Mouse (Mus musculus): ENCODE data around the gene Ptpn12. TPM values are rescaled to one million over a fixed set of nuclear protein-coding genes. Genes with fewer than 3 reads are reported as not detected.
"Not testable (repeated sequence)": the region's sequence is repeated elsewhere in the genome, so short reads cannot be mapped to it uniquely, and the experiment has no call there.

The Ptpn12 gene
- polyA plus RNA-seq, 1 experiment from 2014 or later = 23.6 TPM

DNA sequence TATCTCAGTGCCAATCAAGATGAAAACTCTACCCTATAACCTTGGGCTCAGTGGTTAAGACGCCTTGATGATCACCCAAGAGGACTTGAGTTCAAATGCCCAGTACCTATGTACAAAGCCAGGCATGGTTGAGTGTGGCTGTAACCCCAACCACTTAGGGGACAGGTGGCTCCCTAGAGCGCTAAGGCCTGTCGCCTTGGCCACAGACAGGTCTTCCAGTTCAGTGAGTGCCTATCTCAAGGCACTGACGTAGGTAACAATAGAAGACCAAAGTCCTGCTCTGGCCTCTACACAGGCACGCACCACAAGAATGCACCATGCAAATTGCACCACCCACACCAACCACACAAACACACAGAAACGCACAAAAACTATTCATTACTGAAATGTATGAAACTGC is 108.8 kb downstream of the Ptpn12 start:
- no peaks in the 10 kb centered on the region for H3K9me3 ChIP-seq
- H3K27ac ChIP-seq = no peak overlapping the region
- 91% methylated on average over 6 of the region's 6 CpGs for WGBS
- H3K36me3 ChIP-seq = no peaks in the 10 kb centered on the region
- H3K9ac ChIP-seq = no peak overlapping the region
- peaks cover 28% of the 10 kb centered on the region for H3K4me1 ChIP-seq
- ATAC-seq (ENCODE audit: low FRiP score, low read depth) = no peak
- no peaks in the 10 kb centered on the region for H3K27me3 ChIP-seq
- H3K4me2 ChIP-seq (replicated peaks) = no peak overlapping the region
- no peak overlapping the region for H3K4me3 ChIP-seq

DNA sequence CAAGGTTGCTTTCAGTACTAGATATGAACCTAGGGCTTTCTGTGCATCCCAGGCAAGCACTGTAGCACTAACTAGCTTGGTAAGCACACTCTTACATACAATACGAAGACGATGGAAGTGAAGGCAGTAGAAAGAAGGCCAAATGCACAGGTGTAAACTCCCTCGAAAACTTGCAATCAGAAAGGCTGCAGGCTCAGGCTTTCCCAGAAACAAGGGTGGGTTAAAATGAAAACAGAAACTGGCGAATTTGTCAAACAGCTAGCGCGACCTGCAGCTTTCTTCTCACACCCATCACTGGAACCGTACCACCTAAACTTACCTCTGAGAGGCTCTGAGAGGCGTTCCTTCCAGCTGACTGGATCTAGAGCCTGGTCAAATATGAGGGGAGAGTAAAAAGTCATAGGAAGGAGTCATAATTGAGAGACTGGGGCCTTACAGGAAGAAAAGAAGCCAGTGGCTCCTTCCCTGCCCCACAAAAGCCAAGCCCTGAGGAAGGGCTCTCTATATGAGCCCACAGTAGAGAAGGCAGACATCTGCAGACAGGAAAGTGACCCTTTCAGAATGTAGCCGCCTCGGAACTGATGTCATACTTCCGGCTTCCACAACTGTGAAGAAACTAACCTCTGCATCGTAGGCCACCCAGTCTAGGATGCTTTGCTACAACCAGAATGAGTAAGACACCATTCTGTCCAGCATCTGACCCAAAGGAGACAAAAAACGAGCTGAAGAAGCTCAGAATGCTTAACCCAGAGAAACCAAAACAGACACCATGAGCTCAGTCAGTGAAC is 110.6 kb downstream of the Ptpn12 start:
- WGBS = 75% methylated on average over 13 of the region's 13 CpGs
- peaks cover 5% of the 10 kb centered on the region; the same call in 1 of the 2 replicates for H3K36me3 ChIP-seq
- no peaks in the 10 kb centered on the region for H3K9me3 ChIP-seq
- H3K4me2 ChIP-seq (replicated peaks) = no peak overlapping the region
- H3K4me3 ChIP-seq = no peak overlapping the region
- H3K27ac ChIP-seq = peak overlapping the region; percentile 48; the same call in 1 of the 2 replicates
- no peak overlapping the region; the same call in 1 of the 2 replicates for H3K9ac ChIP-seq
- no peaks in the 10 kb centered on the region for H3K27me3 ChIP-seq
- H3K4me1 ChIP-seq = peaks cover 30% of the 10 kb centered on the region
- ATAC-seq (ENCODE audit: low FRiP score, low read depth) = no peak

DNA sequence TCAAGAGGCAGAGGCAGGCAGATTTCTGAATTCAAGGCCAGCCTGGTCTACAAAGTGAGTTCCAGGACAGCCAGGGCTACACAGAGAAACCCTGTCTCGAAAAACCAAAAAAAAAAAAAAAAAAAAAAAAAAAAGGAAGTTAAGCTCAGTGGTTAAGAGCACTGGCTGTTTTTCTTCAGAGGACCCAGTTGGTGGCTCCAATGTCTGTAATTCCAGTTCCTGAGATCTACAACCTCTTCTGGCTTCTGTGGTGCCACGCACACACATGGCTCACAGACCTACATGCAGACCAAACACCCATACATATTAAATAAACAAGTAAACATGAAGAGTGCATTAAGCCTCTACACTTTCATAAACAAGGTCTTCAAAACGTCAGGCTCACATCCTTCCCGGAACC is 111.9 kb downstream of the Ptpn12 start:
- not testable (repeated sequence) for H3K9me3 ChIP-seq; H3K4me3 ChIP-seq; H3K27ac ChIP-seq; H3K36me3 ChIP-seq; ATAC-seq (ENCODE audit: low FRiP score, low read depth); H3K9ac ChIP-seq; H3K4me2 ChIP-seq (replicated peaks); H3K27me3 ChIP-seq
- 85% methylated on average over 3 of the region's 4 CpGs for WGBS
- peaks cover 19% of the 10 kb centered on the region for H3K4me1 ChIP-seq

DNA sequence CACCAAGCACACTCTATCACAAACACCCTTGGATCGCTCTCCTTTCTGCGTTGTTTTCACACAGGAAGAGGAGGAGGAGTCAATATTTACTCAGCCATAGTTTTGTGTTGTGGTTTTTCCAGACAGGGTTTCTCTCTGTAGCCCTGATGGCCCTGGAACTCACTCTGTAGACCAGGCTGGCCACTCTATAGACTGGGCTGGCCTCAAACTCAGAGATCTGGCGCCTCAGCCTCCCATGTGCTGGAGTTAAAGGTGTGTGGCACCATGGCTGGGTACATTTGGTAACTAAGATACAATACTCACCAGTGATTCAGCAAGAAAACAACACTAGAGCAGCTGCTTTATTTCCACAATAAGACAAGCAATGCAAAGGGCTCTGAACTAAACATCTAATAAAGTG is 113.2 kb downstream of the Ptpn12 start:
- Histone ChIP-seq H3K36me3 (peaks cover 7% of the 10 kb centered on the region; the same call in 1 of the 2 replicates), H3K4me1 (peaks cover 17% of the 10 kb centered on the region), H3K9me3 (no peaks in the 10 kb centered on the region), H3K4me2 (replicated peaks) (no peak overlapping the region), H3K4me3 (no peak overlapping the region), H3K27me3 (no peaks in the 10 kb centered on the region), H3K27ac (no peak overlapping the region), H3K9ac (no peak overlapping the region)
- WGBS = 92% methylated on average over 3 of the region's 3 CpGs
- ATAC-seq (ENCODE audit: low FRiP score, low read depth) = no peak

DNA sequence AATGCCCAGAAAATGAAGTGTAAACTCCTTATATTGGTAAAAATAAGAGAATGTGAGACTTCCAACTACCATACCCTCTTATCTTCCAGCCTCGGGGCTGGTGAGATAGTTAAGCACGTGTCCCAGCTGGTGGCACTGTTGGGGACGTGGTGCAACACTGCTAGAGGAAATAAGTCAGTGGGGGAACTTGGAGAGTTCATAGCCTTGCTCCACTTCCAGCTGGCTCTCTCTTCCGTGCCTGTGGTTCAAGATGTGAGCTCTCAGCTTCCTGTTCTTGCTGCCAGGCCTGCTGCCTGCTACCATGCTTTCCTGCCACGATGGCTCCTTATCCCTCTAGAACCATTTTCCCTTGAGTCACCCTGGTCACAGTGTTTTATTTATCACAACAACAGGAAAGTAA is 114.5 kb downstream of the Ptpn12 start:
- H3K9ac ChIP-seq = no peak overlapping the region
- H3K4me1 ChIP-seq = peaks cover 21% of the 10 kb centered on the region
- peaks cover 7% of the 10 kb centered on the region; the same call in 1 of the 2 replicates for H3K36me3 ChIP-seq
- no peak overlapping the region for H3K27ac ChIP-seq
- ATAC-seq (ENCODE audit: low FRiP score, low read depth) = no peak
- WGBS = 55% methylated on average over 5 of the region's 5 CpGs
- no peaks in the 10 kb centered on the region for H3K9me3 ChIP-seq
- H3K4me2 ChIP-seq (replicated peaks) = no peak overlapping the region
- no peak overlapping the region for H3K4me3 ChIP-seq
- H3K27me3 ChIP-seq = no peaks in the 10 kb centered on the region

DNA sequence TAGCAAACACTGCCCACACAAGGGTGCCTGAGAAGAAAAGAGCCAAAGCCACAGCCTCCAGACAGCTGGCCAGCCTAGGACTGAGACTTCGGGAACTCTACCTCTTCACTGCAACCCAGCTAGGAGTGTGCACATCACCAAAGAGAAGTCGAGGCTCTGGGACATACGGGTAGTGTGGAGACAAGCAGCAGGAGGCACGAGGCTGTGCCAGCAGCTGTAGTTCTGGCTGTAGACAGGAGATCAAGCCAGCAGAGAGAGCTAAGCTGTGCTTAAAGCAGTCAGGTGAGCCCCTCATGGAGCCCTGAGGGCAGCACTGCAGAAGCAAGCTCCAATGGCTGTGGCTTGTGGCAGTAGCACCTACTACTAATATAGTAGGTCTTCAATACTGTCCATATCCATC is 115.0 kb downstream of the Ptpn12 start:
- Histone ChIP-seq H3K9ac (no peak overlapping the region), H3K4me3 (no peak overlapping the region), H3K27me3 (no peaks in the 10 kb centered on the region), H3K4me1 (peaks cover 23% of the 10 kb centered on the region), H3K9me3 (no peaks in the 10 kb centered on the region), H3K27ac (no peak overlapping the region), H3K4me2 (replicated peaks) (no peak overlapping the region), H3K36me3 (peaks cover 7% of the 10 kb centered on the region; the same call in 1 of the 2 replicates)
- ATAC-seq (ENCODE audit: low FRiP score, low read depth) = no peak
- WGBS = 83% methylated on average over 4 of the region's 4 CpGs

DNA sequence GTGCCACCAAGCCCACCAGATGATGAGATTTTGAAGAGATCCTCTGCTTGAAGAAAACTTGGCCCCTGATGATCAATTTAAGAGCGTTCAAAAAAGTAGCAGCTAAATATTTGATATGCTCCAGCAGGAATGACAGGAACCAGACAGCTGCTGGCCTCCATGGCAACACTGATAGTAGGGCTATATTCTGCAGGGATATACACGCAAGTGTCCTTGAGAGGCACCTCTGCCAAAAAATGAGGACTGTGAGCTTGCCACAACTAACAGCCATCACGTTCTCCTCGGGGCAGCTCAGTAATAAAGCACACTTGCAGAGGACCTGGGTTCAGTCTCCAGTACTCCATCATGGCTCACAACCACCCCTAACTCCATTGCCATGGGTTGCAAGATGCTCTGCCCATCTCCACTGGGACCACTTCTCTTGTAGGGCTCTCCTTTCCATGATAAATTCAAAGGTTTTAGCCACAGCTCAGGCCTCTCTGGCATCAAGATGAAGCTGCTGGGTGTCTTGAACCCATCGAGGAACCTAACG is 115.6 kb downstream of the Ptpn12 start:
- no peak overlapping the region for H3K4me2 ChIP-seq (replicated peaks)
- H3K9me3 ChIP-seq = no peaks in the 10 kb centered on the region
- ATAC-seq (ENCODE audit: low FRiP score, low read depth) = no peak
- WGBS = 92% methylated on average over 6 of the region's 6 CpGs
- H3K27ac ChIP-seq = no peak overlapping the region
- peaks cover 17% of the 10 kb centered on the region for H3K4me1 ChIP-seq
- H3K4me3 ChIP-seq = no peak overlapping the region
- H3K27me3 ChIP-seq = no peaks in the 10 kb centered on the region
- H3K36me3 ChIP-seq = peaks cover 7% of the 10 kb centered on the region; the same call in 1 of the 2 replicates
- no peak overlapping the region for H3K9ac ChIP-seq

DNA sequence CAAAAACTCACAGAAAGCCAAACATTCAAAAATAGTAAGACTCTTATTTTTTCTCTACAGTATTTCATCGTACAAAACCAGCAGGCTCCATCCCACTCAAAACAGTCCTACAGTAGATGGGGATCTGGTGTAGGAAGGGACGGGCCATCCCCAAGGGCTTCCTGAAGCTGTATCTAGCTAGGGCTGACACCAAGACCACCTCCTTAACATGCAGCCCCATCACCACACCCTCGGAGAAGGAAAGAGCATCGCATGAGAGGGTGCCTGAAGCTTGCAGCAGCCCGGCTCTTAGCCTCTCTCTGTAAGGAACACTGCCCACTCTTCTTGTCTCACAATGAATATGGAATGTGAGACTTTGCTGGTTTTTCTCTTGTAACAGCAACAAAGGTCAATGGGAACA is 117.2 kb downstream of the Ptpn12 start:
- Histone ChIP-seq H3K27ac (no peak overlapping the region), H3K4me3 (no peak overlapping the region), H3K4me2 (replicated peaks) (no peak overlapping the region), H3K4me1 (peaks cover 15% of the 10 kb centered on the region), H3K9me3 (no peaks in the 10 kb centered on the region), H3K27me3 (no peaks in the 10 kb centered on the region), H3K9ac (no peak overlapping the region), H3K36me3 (peaks cover 7% of the 10 kb centered on the region; the same call in 1 of the 2 replicates)
- 87% methylated on average over 5 of the region's 5 CpGs for WGBS
- no peak for ATAC-seq (ENCODE audit: low FRiP score, low read depth)

Other genes starting within 250 kb of the Ptpn12 start
- gene Phtf2, start 173.8 kb downstream of the Ptpn12 start, polyA plus RNA-seq (2015; fragmentation: Nextera tagmentation; extraction: Ambion mirVana) = 15.7 and 15.9 TPM in 2 replicates
- 60.3 and 60.4 TPM in 2 replicates for gene Tmem60, start 173.7 kb downstream of the Ptpn12 start, polyA plus RNA-seq (2015; fragmentation: Nextera tagmentation; extraction: Ambion mirVana)
- 5.4 and 6.0 TPM in 2 replicates for gene Rsbn1l, start 99.5 kb downstream of the Ptpn12 start, polyA plus RNA-seq (2015; fragmentation: Nextera tagmentation; extraction: Ambion mirVana)
- 3.8 and 5.1 TPM in 2 replicates for gene Gsap, start 130.3 kb upstream of the Ptpn12 start, polyA plus RNA-seq (2015; fragmentation: Nextera tagmentation; extraction: Ambion mirVana)

Data from limb, embryonic 13.5 days (tissue).